ENCODE assay signal across 9 mouse cellular contexts in genomic region chr13:99899670-99900556, GRCm38 (mm10). TPM values are rescaled to one million over a fixed set of nuclear protein-coding genes. Genes with fewer than 3 reads are reported as not detected.
DNase-seq lines count a peak whose midpoint lies in the region; ATAC-seq and TF ChIP-seq lines count a peak whose summit lies in the region.
"Had no signal": no experiment of that assay in that cellular context is flagged by ENCODE, and none has a peak within 500 bp of the region (broad histone marks: within the 10 kb centered on the region; RNA-seq: fewer than 3 reads in every experiment).

No protein-coding gene starts in this region.

- no peaks in the 10 kb centered on the region for H3K79me2 ChIP-seq in heart, adult 2 months (replicated peaks; ENCODE audit: control insufficient read depth, insufficient read depth, low read length)

- no peaks in the 10 kb centered on the region for H3K4me1 ChIP-seq in heart, embryonic 11.5 days (ENCODE audit: control insufficient read depth, insufficient read depth, low read length)
- H3K4me1 ChIP-seq in heart, adult 2 months (ENCODE audit: control insufficient read depth, insufficient read depth, low read length), result no peaks in the 10 kb centered on the region
- no peaks in the 10 kb centered on the region for H3K4me1 ChIP-seq in ES-E14 (ENCODE audit: control insufficient read depth in 2 of 2, insufficient read depth in 2 of 2, low read length in 2 of 2, poor library complexity in 1 of 2)
- H3K4me1 ChIP-seq in forebrain, embryonic 13.5 days, result peaks cover 19% of the 10 kb centered on the region
- peaks cover 27% of the 10 kb centered on the region for H3K4me1 ChIP-seq in midbrain, embryonic 10.5 days
- H3K4me1 ChIP-seq in liver, embryonic 12.5 days, result no peaks in the 10 kb centered on the region

- TF ChIP-seq EP300 in heart, adult 2 months (IDR thresholded peaks at IDR 0.05; ENCODE audit: insufficient read depth, low read depth, low read length), result no peak

- TF ChIP-seq CTCF in heart, adult 2 months (IDR thresholded peaks at IDR 0.05), result no peak

- peak overlapping the region; percentile 42; the same call in 1 of the 2 replicates for H3K4me2 ChIP-seq in heart, embryonic 11.5 days
- H3K4me2 ChIP-seq in forebrain, embryonic 13.5 days, result peak overlapping the region; percentile 68
- H3K4me2 ChIP-seq in liver, embryonic 12.5 days, result no peak overlapping the region

- no peak for DNase-seq in heart, adult 2 months
- DNase-seq in ES-E14 (ENCODE audit: low read depth, low spot score), result peak; percentile 3
- DNase-seq in midbrain, embryonic 10.5 days (ENCODE audit: low spot score), result peak; percentile 31
- DNase-seq in spleen, postnatal 14 days (ENCODE audit: low spot score in 2 of 2), result no peak
- no peak for DNase-seq in natural killer cell, adult 2 months (ENCODE audit: low spot score in 2 of 2)

- intact Hi-C loops in heart, adult 2 months (cut with DNase I), result no loop called here

- WGBS in heart, embryonic 11.5 days (ENCODE audit: insufficient replicate concordance), result 9% methylated on average over 38 of the region's 38 CpGs
- WGBS in heart, adult 2 months, result 11% methylated on average over 38 of the region's 38 CpGs
- 4% methylated on average over 38 of the region's 38 CpGs for WGBS in forebrain, embryonic 13.5 days
- 5% methylated on average over 38 of the region's 38 CpGs for WGBS in midbrain, embryonic 10.5 days
- 13% methylated on average over 38 of the region's 38 CpGs for WGBS in liver, embryonic 12.5 days (ENCODE audit: insufficient replicate concordance)

- H3K9ac ChIP-seq in heart, embryonic 11.5 days (ENCODE audit: low read depth, low read length), result no peak overlapping the region
- H3K9ac ChIP-seq in heart, adult 2 months (ENCODE audit: low read depth, low read length), result no peak overlapping the region
- no peak overlapping the region for H3K9ac ChIP-seq in ES-E14 (ENCODE audit: insufficient read depth, low read depth, low read length, poor library complexity, severe bottlenecking)
- peak overlapping the region; percentile 55; the same call in 1 of the 2 replicates for H3K9ac ChIP-seq in forebrain, embryonic 13.5 days
- H3K9ac ChIP-seq in liver, embryonic 12.5 days, result no peak overlapping the region

- peaks cover 28% of the 10 kb centered on the region for H3K27me3 ChIP-seq in heart, embryonic 11.5 days (ENCODE audit: control insufficient read depth, insufficient read depth, low read length)
- peaks cover 5% of the 10 kb centered on the region; the same call in 1 of the 2 replicates for H3K27me3 ChIP-seq in heart, adult 2 months (ENCODE audit: control insufficient read depth, insufficient read depth, low read length)
- peaks cover 46% of the 10 kb centered on the region for H3K27me3 ChIP-seq in forebrain, embryonic 13.5 days
- H3K27me3 ChIP-seq in midbrain, embryonic 10.5 days (ENCODE audit: low read depth, poor library complexity, severe bottlenecking), result peaks cover 48% of the 10 kb centered on the region
- peaks cover 41% of the 10 kb centered on the region for H3K27me3 ChIP-seq in liver, embryonic 12.5 days (replicated peaks)

- no peak for TF ChIP-seq POLR2A in heart, adult 2 months (IDR thresholded peaks at IDR 0.05; ENCODE audit: insufficient read depth, low read depth, low read length)

- ATAC-seq in heart, embryonic 11.5 days (replicated peaks; ENCODE audit: insufficient number of reproducible peaks, low FRiP score, low TSS enrichment), result no peak; the same call in 1 of the 2 replicates
- ATAC-seq in forebrain, embryonic 13.5 days, result no peak
- ATAC-seq in liver, embryonic 12.5 days, result no peak

- no peak overlapping the region for H3K27ac ChIP-seq in heart, embryonic 11.5 days (ENCODE audit: low read depth, low read length)
- no peak overlapping the region for H3K27ac ChIP-seq in heart, adult 2 months
- no peak overlapping the region for H3K27ac ChIP-seq in ES-E14 (ENCODE audit: insufficient read depth, low read depth, low read length, poor library complexity, severe bottlenecking)
- H3K27ac ChIP-seq in forebrain, embryonic 13.5 days, result no peak overlapping the region
- peak overlapping the region; percentile 49; the same call in 1 of the 2 replicates for H3K27ac ChIP-seq in midbrain, embryonic 10.5 days (replicated peaks)
- no peak overlapping the region for H3K27ac ChIP-seq in liver, embryonic 12.5 days

- in situ Hi-C loops in ES-E14 (cut with MboI; ENCODE audit: low sequenced_read_pairs in 2 of 2, unreplicated experiment in 2 of 2), result no loop called here

- H3K9me3 ChIP-seq in heart, embryonic 11.5 days (replicated peaks; ENCODE audit: control insufficient read depth, low read length), result no peaks in the 10 kb centered on the region
- H3K9me3 ChIP-seq in ES-E14 (ENCODE audit: control insufficient read depth, insufficient read depth, low read depth, low read length), result no peaks in the 10 kb centered on the region
- H3K9me3 ChIP-seq in forebrain, embryonic 13.5 days (replicated peaks), result no peaks in the 10 kb centered on the region
- H3K9me3 ChIP-seq in midbrain, embryonic 10.5 days (replicated peaks), result no peaks in the 10 kb centered on the region
- no peaks in the 10 kb centered on the region for H3K9me3 ChIP-seq in liver, embryonic 12.5 days (replicated peaks)

- no peaks in the 10 kb centered on the region for H3K36me3 ChIP-seq in heart, embryonic 11.5 days (ENCODE audit: control insufficient read depth, insufficient read depth, low read length)
- no peaks in the 10 kb centered on the region for H3K36me3 ChIP-seq in heart, adult 2 months (ENCODE audit: control insufficient read depth, insufficient read depth, low read length)
- no peaks in the 10 kb centered on the region for H3K36me3 ChIP-seq in ES-E14 (ENCODE audit: control insufficient read depth, insufficient read depth, low read length, poor library complexity, severe bottlenecking)
- no peaks in the 10 kb centered on the region for H3K36me3 ChIP-seq in forebrain, embryonic 13.5 days (ENCODE audit: poor library complexity, severe bottlenecking)
- H3K36me3 ChIP-seq in midbrain, embryonic 10.5 days, result no peaks in the 10 kb centered on the region
- no peaks in the 10 kb centered on the region for H3K36me3 ChIP-seq in liver, embryonic 12.5 days

- H3K4me3 ChIP-seq in heart, embryonic 11.5 days (ENCODE audit: low read depth, low read length), result 0 out of 2 replicates have a peak overlapping the region, but pooled peaks have one; percentile 16
- H3K4me3 ChIP-seq in heart, adult 2 months, result no peak overlapping the region
- peak overlapping the region; percentile 49 to 50; a peak in 3 of 4 replicates for H3K4me3 ChIP-seq in ES-E14 (ENCODE audit: insufficient read depth in 1 of 2, low read depth in 1 of 2, low read length in 2 of 2, poor library complexity in 1 of 2, severe bottlenecking in 1 of 2)
- H3K4me3 ChIP-seq in forebrain, embryonic 13.5 days, result peak overlapping the region; percentile 40
- H3K4me3 ChIP-seq in midbrain, embryonic 10.5 days, result peak overlapping the region; percentile 53
- H3K4me3 ChIP-seq in liver, embryonic 12.5 days, result no peak overlapping the region

TF ChIP-seq in ES-E14, 5 proteins besides CTCF, POLR2A, EP300 and RAD21:
- TF ChIP-seq ZNF384 (IDR thresholded peaks at IDR 0.05; ENCODE audit: low read depth, low read length) (no peak), CHD2 (IDR thresholded peaks at IDR 0.05; ENCODE audit: low read depth, low read length) (no peak), MAFK (IDR thresholded peaks at IDR 0.05; ENCODE audit: insufficient read depth, low read depth, low read length) (no peak), HCFC1 (IDR thresholded peaks at IDR 0.05; ENCODE audit: borderline replicate concordance, insufficient read depth, low read length) (no peak), ZC3H11A (IDR thresholded peaks at IDR 0.05; ENCODE audit: borderline replicate concordance, low read depth, low read length) (no peak)

RNA-seq across cellular contexts. Expression of gene Cartpt, which starts 1.0 kb away (rescaled TPM):
- 0.37 and 0.62 TPM in 2 replicates for polyA plus RNA-seq in heart, embryonic 11.5 days (2014; fragmentation: Nextera tagmentation; extraction: Ambion mirVana)
- under 1 TPM; 0.26 to 0.41 TPM for total RNA-seq in heart, adult 2 months (2021)
- polyA plus RNA-seq in heart, adult 2 months (2012; rRNA removed), result 0.25 and 0.79 TPM in 2 replicates
- not detected in 2 replicates for total RNA-seq in ES-E14 (2012; rRNA removed)
- polyA plus RNA-seq in forebrain, embryonic 13.5 days (2015; fragmentation: Nextera tagmentation; extraction: Ambion mirVana), result 7.2 and 19.7 TPM in 2 replicates
- 5.1 and 13.5 TPM in 2 replicates for polyA plus RNA-seq in midbrain, embryonic 10.5 days (2016; fragmentation: Nextera tagmentation; extraction: Ambion mirVana)
- polyA plus RNA-seq in liver, embryonic 12.5 days (2016; fragmentation: Nextera tagmentation; extraction: Ambion mirVana), result 0.35 TPM in 1 of 2 replicates, not detected in the other
- total RNA-seq: common myeloid progenitor, adult 5-6 weeks had no signal

Comparison
In these comparisons a context has a peak if more than half of its experiments do, and no peak if none do; other contexts are left out.
1. H3K4me3 ChIP-seq: peak in heart, embryonic 11.5 days (single experiment), ES-E14 (2 of 2), forebrain, embryonic 13.5 days (single experiment) and midbrain, embryonic 10.5 days (single experiment); none in heart, adult 2 months (single experiment) and liver, embryonic 12.5 days (single experiment).
2. DNase-seq: peak in ES-E14 (single experiment) and midbrain, embryonic 10.5 days (single experiment); none in heart, adult 2 months (0 of 2), spleen, postnatal 14 days (0 of 2) and natural killer cell, adult 2 months (0 of 2).